Mouse (Mus musculus): ENCODE measurements around the gene Abhd2.

GRCm38 (mm10) chr7:79268897-79269296, 4.1 kb upstream of the Abhd2 start:
- no peak for TF ChIP-seq CTCF (IDR thresholded peaks at IDR 0.05; ENCODE audit: borderline replicate concordance, insufficient read depth, low read length)
- TF ChIP-seq POLR2A (IDR thresholded peaks at IDR 0.05; ENCODE audit: low read depth, low read length): no peak
